Mouse (Mus musculus) spleen, adult 18-20 months (tissue): ENCODE data around the gene Pigk.

Source experiments
- DNase-seq, 2 experiments: peaks; one replicate each; pipeline ENCODE4 v3.0.0; 2022; ENCODE audit warnings: mixed read lengths in 2 of 2

Pigk gene

GRCm38 (mm10) chr3:152947031-152947640, 233.2 kb downstream of the Pigk start:
- DNase-seq, result no peak

DNA sequence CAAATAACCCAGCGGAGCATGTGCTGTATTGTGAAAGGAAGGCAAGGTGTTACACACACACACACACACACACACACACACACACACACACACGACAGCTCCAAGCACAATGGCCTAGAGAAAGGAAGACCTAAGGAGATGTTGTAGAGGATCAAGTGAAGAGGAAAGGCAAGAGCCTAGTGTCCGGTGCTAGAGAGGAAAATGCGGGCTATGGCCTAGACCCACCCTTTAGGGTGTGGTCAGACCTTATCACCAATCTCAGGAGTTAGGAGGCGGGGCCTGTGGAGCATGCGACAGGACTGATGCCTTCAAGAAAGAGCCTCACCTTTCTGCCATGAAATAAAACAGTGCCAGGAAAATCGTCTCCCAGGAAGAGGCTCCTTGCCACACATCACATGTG, 234.7 kb downstream of the Pigk start:
- DNase-seq, result no peak

GRCm38 (mm10) chr3:152949233-152949777, 235.4 kb downstream of the Pigk start:
- no peak for DNase-seq

GRCm38 (mm10) chr3:152950299-152950698, 236.4 kb downstream of the Pigk start:
- no peak for DNase-seq

- no peak for DNase-seq
Measured at GRCm38 (mm10) chr3:152950914-152951313, 237.0 kb downstream of the Pigk start.

GRCm38 (mm10) chr3:152951634-152952545, 238.0 kb downstream of the Pigk start:
- DNase-seq, result no peak

DNA sequence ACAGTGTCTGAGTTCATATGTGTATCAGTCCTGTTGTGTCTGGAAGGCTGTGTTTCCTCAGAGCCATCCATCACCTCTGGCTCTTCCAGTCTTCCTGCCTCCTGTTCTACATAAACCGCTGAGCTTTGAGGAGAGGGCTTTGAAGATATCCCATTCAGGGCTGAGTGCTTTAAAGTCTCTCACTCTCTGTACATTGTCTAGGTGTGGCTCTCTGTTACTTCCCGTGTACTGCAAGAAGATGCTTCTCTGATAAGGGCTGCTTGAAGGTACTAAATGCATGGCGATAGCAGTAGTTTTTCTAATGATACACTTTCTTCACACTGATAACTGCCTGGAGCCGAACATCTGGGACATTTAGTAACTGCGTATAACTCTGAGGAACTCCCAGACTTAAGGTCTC, 242.1 kb downstream of the Pigk start:
- DNase-seq, result no peak

DNA sequence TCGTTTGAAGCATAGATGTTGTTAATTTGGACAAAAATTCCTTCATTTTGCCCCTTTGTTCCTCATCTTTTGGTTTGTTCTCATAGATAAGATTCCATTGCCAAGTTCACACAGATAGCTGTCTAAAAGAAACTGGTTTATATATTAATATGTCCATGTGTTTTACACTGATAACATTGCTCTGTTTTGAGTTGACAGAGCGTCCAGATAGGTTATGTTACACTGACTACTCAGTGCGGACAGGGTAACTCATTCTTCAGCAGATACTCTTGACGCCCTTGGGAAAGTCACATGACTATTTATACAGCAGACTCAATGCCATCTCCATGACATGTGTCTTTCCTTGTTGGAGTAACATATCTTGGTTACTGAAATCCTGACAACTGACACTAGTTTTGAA, 242.9 kb downstream of the Pigk start:
- DNase-seq, result no peak

DNA sequence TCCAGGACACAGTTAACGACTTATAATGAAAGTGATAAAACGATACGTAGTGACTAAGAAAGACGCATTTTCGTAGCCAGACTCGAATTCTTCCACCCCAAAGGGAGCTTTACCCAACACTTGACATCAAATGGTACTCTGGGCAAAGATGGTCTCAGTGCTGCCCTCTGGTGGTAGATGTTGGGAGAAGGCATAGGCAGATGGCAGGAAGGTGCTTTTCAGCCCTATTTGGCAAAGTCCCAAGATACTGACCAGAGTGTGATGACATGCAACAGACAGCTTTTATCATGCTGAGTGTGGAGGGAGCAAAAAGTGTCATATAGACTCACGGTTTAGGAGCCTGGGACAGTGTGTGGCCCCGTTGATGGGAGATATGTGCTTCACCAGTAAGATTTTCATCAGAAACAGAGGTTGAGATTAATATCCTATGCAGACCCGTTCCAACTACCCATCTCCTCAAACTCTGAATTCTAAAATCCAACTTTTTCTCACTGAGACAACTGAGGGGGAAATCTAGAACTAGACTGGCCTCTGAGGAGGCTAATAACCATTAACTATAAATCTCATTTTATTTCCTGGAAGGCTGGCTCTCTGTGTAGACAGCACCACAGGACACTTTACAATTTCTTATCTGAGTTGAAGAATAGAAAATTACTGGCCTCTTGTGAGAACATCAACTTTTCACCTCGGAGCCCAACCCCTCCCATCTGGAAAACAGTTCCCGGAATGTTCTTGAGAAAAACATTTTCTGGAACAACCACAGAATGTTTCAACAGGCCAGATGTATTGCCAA, 244.7 kb downstream of the Pigk start:
- peak; percentile 25 to 60 for DNase-seq

- no peak for DNase-seq
Measured at GRCm38 (mm10) chr3:152961855-152962376, 248.0 kb downstream of the Pigk start.

DNA sequence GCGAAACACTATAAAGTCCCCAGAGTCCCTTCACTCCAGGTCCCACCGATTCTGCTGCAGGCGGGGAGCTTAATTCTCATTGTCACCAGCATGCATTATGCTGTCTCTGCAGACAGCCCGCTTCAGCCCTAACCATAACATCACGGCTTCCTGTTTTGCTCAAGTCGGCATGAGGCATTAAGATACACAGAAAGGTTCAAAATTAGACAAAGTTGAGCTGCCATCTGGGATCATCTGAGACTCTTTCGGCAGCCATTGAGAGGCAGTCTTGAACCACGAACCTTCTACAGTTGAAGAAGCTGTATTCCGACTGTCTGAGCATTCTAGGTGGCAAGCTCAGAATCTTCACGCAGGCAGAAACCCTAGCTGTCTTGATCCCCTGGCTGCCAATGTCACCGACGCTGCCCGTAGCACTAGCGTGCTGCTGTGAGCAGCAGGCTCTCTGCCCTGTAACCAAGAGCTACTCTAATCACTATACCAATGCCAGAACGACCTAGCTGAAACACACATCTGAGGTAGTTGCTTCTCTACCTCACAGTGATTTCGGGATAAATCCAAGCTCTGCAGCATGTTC, 256.0 kb downstream of the Pigk start:
- DNase-seq, result no peak

DNA sequence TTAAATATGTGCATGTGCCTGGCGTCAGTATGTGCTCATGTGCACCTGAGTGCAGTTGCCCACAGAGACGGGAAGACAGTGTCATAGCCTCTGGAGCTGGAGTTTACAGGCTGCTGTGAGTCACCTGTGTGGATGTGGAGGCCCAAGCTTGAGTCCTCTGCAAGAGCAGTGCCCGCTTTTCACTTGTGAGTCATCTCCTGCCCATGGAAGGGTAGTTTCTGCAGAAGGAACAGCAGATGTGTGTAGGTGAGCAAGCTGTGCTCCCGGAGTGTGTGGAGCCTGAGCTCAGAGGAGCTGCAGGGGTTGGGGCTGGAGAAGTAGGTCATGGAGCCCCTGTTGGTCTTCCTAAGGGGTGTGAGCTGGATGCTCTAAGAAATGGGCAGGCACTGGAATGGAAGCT, 257.5 kb downstream of the Pigk start:
- no peak for DNase-seq

DNA sequence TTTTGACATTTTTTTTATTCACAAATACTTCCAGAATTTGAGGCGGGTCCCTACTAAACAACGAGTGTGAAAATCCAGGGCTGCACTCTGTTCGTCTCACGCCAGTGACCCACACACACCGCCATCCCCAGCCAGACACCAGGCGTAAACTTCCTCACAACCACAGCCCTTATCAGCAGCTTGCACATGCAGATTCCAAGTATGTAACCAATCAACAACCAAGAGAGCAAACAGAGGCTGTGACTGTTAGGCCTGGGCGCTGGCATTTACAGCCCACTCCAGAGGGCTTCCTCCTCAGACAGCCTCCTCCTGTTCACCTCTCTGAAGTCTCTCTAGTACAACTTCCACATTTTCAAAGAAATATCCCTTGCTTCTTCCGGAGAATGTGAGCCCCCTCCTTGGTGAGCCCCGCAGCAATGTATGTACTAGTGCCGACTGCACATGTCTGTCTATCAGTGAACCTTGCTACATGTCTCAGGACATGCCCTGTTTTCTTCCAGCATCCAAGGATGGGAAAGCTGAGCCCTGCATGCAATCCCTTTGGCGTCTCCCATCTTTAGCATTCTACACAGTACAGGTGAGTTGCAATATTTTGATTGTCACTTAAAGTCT, 265.7 kb downstream of the Pigk start:
- DNase-seq, result no peak

DNA sequence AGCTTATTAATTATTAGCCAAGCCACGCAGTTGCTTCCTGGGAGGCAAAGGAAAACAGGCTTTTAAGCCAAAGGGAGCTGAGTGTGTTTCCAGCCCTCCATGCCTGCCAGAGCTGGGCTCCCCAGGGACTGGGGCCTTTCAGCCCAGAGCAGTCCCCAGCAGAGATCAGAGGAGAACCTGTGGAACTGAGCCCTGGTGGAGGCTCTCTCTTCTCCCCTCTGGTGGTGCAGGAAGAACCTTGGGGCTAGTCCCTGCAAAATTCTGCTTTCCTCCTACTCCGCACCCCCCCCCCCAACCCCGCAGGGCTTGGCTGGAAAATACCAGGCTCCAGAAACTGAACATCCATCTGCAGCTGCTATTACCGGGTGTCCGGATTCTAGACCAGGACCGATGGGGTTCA, 266.5 kb downstream of the Pigk start:
- no peak for DNase-seq

DNA sequence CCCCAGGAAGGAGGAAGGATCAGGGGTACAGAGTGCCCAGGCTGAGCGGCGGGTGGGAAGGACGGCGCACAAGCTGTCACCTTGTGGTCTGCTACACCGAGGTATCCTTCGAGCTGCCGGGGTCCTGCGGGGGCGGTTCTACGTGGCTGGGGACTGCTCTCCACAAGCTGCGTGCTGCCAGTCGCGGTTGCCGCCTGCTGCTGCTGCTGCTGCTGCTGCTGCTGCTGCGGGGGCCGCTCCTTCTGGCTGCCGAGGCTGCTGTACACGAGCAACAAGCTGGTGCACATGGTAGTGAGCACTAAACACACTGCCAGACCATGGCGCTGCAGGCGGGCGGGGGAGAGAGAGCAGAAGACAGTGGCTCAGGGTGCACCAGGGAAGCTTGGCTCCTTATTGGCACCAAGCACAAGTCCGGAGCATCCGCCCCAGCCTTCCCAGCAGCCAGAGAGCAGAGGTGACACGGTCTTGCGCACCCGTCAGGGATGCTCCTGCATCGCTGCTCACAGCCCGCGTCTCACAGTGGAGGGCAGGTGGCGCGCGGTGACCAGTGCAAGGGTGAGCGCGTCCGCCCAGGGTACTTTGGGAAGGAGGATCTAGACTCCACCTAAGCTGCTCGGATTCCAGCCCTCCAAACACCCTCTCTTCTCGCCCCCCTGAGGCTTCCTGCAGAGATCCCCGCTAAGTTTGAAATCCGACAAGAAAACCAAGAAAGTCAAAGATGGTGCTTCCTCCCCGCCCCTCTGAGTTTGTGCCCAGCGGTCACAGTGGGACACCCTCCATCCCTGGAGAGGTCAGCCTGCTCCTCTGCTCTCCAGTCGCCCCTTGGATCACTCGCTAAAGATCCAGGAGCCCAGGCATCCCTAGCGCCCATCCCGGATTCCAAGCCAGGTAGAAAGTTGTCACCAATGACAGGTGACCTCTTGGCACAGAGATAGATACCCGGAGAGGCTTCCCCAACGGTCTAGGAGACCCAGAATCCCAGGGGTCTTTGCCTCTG, 267.4 kb downstream of the Pigk start:
- DNase-seq, result no peak

- no peak for DNase-seq
Measured at GRCm38 (mm10) chr3:152981988-152982387, 268.1 kb downstream of the Pigk start, which contains the start of gene St6galnac5. St6galnac5 (minus strand) TSS chr3:152982246.

- no peak for DNase-seq
Measured at GRCm38 (mm10) chr3:152990787-152991186, 276.9 kb downstream of the Pigk start.

GRCm38 (mm10) chr3:152993608-152994007, 279.7 kb downstream of the Pigk start:
- no peak for DNase-seq

DNA sequence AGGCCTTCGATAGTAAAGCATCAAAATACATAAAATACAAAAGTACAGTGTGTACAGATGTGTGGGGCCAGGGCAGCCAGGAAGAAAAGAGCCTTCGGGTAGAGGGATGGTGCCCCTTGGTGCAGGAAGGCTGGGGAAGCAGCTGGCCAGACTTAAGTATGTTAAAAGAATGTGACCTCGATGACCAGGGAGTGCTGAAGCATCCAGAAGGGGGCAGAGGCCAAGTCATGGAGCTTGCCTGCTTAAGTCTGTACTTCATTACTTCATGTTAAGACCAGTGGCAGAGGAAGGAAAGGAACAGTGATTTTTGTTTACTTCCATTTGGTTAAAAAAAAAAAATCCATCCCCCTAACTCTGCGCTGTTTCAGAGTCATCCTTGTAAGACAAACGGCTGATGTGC, 284.2 kb downstream of the Pigk start:
- no peak for DNase-seq

DNA sequence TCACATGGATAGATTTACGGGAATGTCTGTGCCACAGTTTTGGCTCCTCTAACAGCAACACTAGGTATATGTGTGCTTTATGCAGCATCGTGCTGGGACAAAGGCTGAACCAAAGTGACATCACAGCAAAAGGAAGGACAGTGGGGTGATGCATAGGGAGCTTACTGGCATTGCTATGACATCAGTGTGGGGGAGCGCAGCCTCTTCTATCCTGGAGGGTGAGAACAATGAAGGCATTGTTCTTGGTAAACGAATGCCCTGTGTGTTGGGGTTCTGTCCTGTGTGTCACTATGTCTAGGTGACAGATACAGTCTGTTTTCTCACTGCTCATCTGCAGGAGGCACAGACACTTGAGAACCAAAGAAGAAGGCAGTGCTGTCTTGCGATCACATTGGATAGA, 285.0 kb downstream of the Pigk start:
- no peak for DNase-seq

GRCm38 (mm10) chr3:153006893-153007292, 293.0 kb downstream of the Pigk start:
- DNase-seq, result no peak
